Mouse (Mus musculus) midbrain, embryonic 14.5 days (tissue): ENCODE measurements around the gene Iqcg. TPM values are rescaled to one million over a fixed set of nuclear protein-coding genes. Genes with fewer than 3 reads are reported as not detected.

Experiments used
- ATAC-seq: fragments of 200-750 bp; cut with Nextera tagmentation; 2 replicates; pipeline ENCODE4 v1.8.0; 2017; ENCODE audit warnings: moderate number of reproducible peaks, moderate library complexity; ENCODE audit not compliant: low FRiP score, low TSS enrichment
- DNase-seq: peaks from one replicate; pipeline ENCODE4 v3.0.0-alpha.2; 2015
- H3K27ac ChIP-seq: fragments of 300-500 bp; sonication (generic); replicated peaks from 2 replicates; pipeline ENCODE4 v1.5.1; 2014; ENCODE audit warnings: mild to moderate bottlenecking, low read depth, low read length, moderate library complexity
- H3K27me3 ChIP-seq: fragments of 300-500 bp; sonication (generic); 2 replicates; pipeline ENCODE4 v1.6.1; 2014; ENCODE audit warnings: low read length, control low read depth, mixed read lengths; ENCODE audit not compliant: control insufficient read depth, insufficient read depth
- H3K36me3 ChIP-seq: fragments of 300-500 bp; sonication (generic); 2 replicates; pipeline ENCODE4 v1.6.1; 2014; ENCODE audit warnings: low read length, control low read depth; ENCODE audit not compliant: control insufficient read depth, insufficient read depth
- H3K4me1 ChIP-seq: fragments of 300-500 bp; sonication (generic); 2 replicates; pipeline ENCODE4 v1.6.1; 2014; ENCODE audit warnings: mild to moderate bottlenecking, antibody characterized with exemption, low read length, control low read depth; ENCODE audit not compliant: control insufficient read depth, insufficient read depth
- H3K4me2 ChIP-seq: fragments of 300-500 bp; sonication (generic); 2 replicates; pipeline ENCODE4 v1.6.1; 2014; ENCODE audit warnings: mild to moderate bottlenecking, low read length, moderate library complexity
- H3K4me3 ChIP-seq: fragments of 300-500 bp; sonication (generic); replicated peaks from 2 replicates; pipeline ENCODE4 v1.5.1; 2014; ENCODE audit warnings: low read depth, low read length
- H3K9ac ChIP-seq: fragments of 300-500 bp; sonication (generic); replicated peaks from 2 replicates; pipeline ENCODE4 v1.6.1; 2014; ENCODE audit warnings: mild to moderate bottlenecking, low read length, moderate library complexity
- H3K9me3 ChIP-seq: fragments of 300-500 bp; sonication (generic); 2 replicates; pipeline ENCODE4 v1.6.1; 2016; ENCODE audit warnings: low read length, control low read depth, mixed read lengths; ENCODE audit not compliant: control insufficient read depth
- WGBS: fragments of 180-500 bp; shearing (Covaris S2); extraction: QIAGEN DNeasy Blood & Tissue Kit; methylation state at CpG from one replicate; pipeline ENCODE4 v1.1.7; 2014; 5-methylcytosine and 5-hydroxymethylcytosine counted together
- polyA plus RNA-seq: library from polyadenylated mRNA; unstranded; fragments of >200 nt; fragmentation: Nextera tagmentation; extraction: Ambion mirVana; gene quantifications from 2 replicates; pipeline ENCODE4 v1.2.1, GENCODE M21; 2014

Iqcg gene
- polyA plus RNA-seq, 1 experiment from 2014 or later = 6.2 TPM

GRCm38 (mm10) chr16:33048004-33048403 is 8.0 kb downstream of the Iqcg start:
- no peak for ATAC-seq
- H3K4me2 ChIP-seq = no peak overlapping the region
- DNase-seq = no peak
- no peak overlapping the region for H3K4me3 ChIP-seq
- H3K36me3 ChIP-seq = 0 out of 2 replicates have a peak, but pooled peaks cover 3% of the 10 kb centered on the region
- H3K9me3 ChIP-seq = no peaks in the 10 kb centered on the region
- H3K4me1 ChIP-seq = no peaks in the 10 kb centered on the region
- H3K9ac ChIP-seq = no peak overlapping the region
- WGBS = 97% methylated on average over 1 of the region's 1 CpGs
- no peak overlapping the region for H3K27ac ChIP-seq
- H3K27me3 ChIP-seq = no peaks in the 10 kb centered on the region

GRCm38 (mm10) chr16:33043268-33043667 is 12.8 kb downstream of the Iqcg start:
- WGBS = 77% methylated on average over 2 of the region's 2 CpGs
- Histone ChIP-seq H3K4me2 (no peak overlapping the region), H3K36me3 (no peaks in the 10 kb centered on the region), H3K4me1 (no peaks in the 10 kb centered on the region), H3K4me3 (no peak overlapping the region), H3K9me3 (no peaks in the 10 kb centered on the region), H3K27me3 (no peaks in the 10 kb centered on the region), H3K9ac (no peak overlapping the region), H3K27ac (no peak overlapping the region)
- ATAC-seq (no peak), DNase-seq (no peak)

GRCm38 (mm10) chr16:33042682-33043081 is 13.3 kb downstream of the Iqcg start:
- DNase-seq (no peak), ATAC-seq (no peak)
- Histone ChIP-seq H3K4me3 (no peak overlapping the region), H3K4me2 (no peak overlapping the region), H3K27ac (no peak overlapping the region), H3K9me3 (no peaks in the 10 kb centered on the region), H3K36me3 (no peaks in the 10 kb centered on the region), H3K9ac (no peak overlapping the region), H3K27me3 (no peaks in the 10 kb centered on the region), H3K4me1 (no peaks in the 10 kb centered on the region)
- WGBS = 86% methylated on average over 1 of the region's 1 CpGs

GRCm38 (mm10) chr16:33036006-33036405 is 20.0 kb downstream of the Iqcg start:
- Histone ChIP-seq H3K9me3 (no peaks in the 10 kb centered on the region), H3K27ac (no peak overlapping the region), H3K9ac (no peak overlapping the region), H3K27me3 (no peaks in the 10 kb centered on the region), H3K4me3 (no peak overlapping the region), H3K4me2 (no peak overlapping the region), H3K36me3 (no peaks in the 10 kb centered on the region), H3K4me1 (no peaks in the 10 kb centered on the region)
- 92% methylated on average over 4 of the region's 4 CpGs for WGBS
- ATAC-seq (no peak), DNase-seq (no peak)

- H3K9ac ChIP-seq = no peak overlapping the region
- no peaks in the 10 kb centered on the region for H3K4me1 ChIP-seq
- no peak overlapping the region for H3K27ac ChIP-seq
- H3K27me3 ChIP-seq = no peaks in the 10 kb centered on the region
- no peaks in the 10 kb centered on the region for H3K36me3 ChIP-seq
- ATAC-seq (no peak), DNase-seq (no peak)
- H3K4me3 ChIP-seq = no peak overlapping the region
- no peaks in the 10 kb centered on the region for H3K9me3 ChIP-seq
- WGBS = 92% methylated on average over 7 of the region's 7 CpGs
- H3K4me2 ChIP-seq = no peak overlapping the region
Observed at GRCm38 (mm10) chr16:33026357-33026756, 29.7 kb downstream of the Iqcg start.

- Histone ChIP-seq H3K4me2 (no peak overlapping the region), H3K4me3 (no peak overlapping the region), H3K4me1 (no peaks in the 10 kb centered on the region), H3K36me3 (no peaks in the 10 kb centered on the region), H3K9me3 (no peaks in the 10 kb centered on the region), H3K9ac (no peak overlapping the region), H3K27ac (no peak overlapping the region), H3K27me3 (no peaks in the 10 kb centered on the region)
- no peak for ATAC-seq
- WGBS = 81% methylated on average over 8 of the region's 8 CpGs
- DNase-seq = no peak
Observed at GRCm38 (mm10) chr16:33024456-33025104, 31.4 kb downstream of the Iqcg start.

GRCm38 (mm10) chr16:33023750-33024149 is 32.3 kb downstream of the Iqcg start:
- Histone ChIP-seq H3K9me3 (no peaks in the 10 kb centered on the region), H3K27ac (no peak overlapping the region), H3K36me3 (no peaks in the 10 kb centered on the region), H3K27me3 (no peaks in the 10 kb centered on the region), H3K4me3 (no peak overlapping the region), H3K9ac (no peak overlapping the region), H3K4me1 (no peaks in the 10 kb centered on the region), H3K4me2 (no peak overlapping the region)
- WGBS = 7% methylated on average over 4 of the region's 4 CpGs
- peak; percentile 85 for DNase-seq
- no peak for ATAC-seq

GRCm38 (mm10) chr16:33021381-33021780 is 34.6 kb downstream of the Iqcg start:
- Histone ChIP-seq H3K4me3 (no peak overlapping the region), H3K27ac (no peak overlapping the region), H3K27me3 (no peaks in the 10 kb centered on the region), H3K36me3 (peaks cover 8% of the 10 kb centered on the region; the same call in 1 of the 2 replicates), H3K9ac (no peak overlapping the region), H3K4me1 (no peaks in the 10 kb centered on the region), H3K4me2 (no peak overlapping the region), H3K9me3 (no peaks in the 10 kb centered on the region)
- 90% methylated on average over 3 of the region's 3 CpGs for WGBS
- no peak for ATAC-seq
- no peak for DNase-seq

- Histone ChIP-seq H3K27me3 (no peaks in the 10 kb centered on the region), H3K4me1 (no peaks in the 10 kb centered on the region), H3K9me3 (no peaks in the 10 kb centered on the region), H3K4me2 (no peak overlapping the region), H3K9ac (no peak overlapping the region), H3K27ac (no peak overlapping the region), H3K4me3 (no peak overlapping the region), H3K36me3 (peaks cover 20% of the 10 kb centered on the region)
- 76% methylated on average over 21 of the region's 21 CpGs for WGBS
- DNase-seq (no peak), ATAC-seq (no peak)
Observed at GRCm38 (mm10) chr16:33019117-33019770, 36.8 kb downstream of the Iqcg start.
